Mouse (Mus musculus): ENCODE results near the gene Ccdc62. TPM values are rescaled to one million over a fixed set of nuclear protein-coding genes. Genes with fewer than 3 reads are reported as not detected.

The Ccdc62 gene
- polyA plus RNA-seq, 1 experiment from 2014 or later, result 7.0 TPM

GRCm38 (mm10) chr5:124017941-124018340, 87.5 kb downstream of the Ccdc62 start:
- no peak for ATAC-seq (ENCODE audit: insufficient read depth, low FRiP score, low read depth)
- no peak overlapping the region for H3K9ac ChIP-seq

DNA sequence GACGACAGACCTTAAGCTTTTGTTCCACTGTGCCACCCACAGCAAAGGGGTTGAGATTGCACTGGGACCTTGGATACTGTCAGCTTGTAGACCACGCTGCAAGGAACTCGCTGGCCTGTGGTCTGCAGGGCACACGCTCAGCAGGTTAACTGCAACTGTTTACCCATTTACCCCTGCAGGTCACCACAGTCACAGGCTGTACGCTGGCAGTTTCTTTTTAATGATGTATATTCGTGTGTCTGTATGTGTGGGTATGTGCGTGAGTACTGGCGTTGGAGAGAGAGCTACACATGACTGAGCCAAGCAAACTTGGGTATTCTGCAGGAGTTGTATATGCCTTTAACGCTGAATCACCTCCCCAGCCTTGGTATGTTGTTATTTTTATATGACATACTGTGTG, 88.2 kb downstream of the Ccdc62 start:
- ATAC-seq (ENCODE audit: insufficient read depth, low FRiP score, low read depth), result no peak
- Histone ChIP-seq H3K9ac (no peak overlapping the region), H3K4me3 (replicated peaks) (no peak overlapping the region), H3K4me2 (no peak overlapping the region), H3K27ac (no peak overlapping the region), H3K27me3 (replicated peaks) (no peaks in the 10 kb centered on the region), H3K4me1 (peaks cover 59% of the 10 kb centered on the region), H3K36me3 (no peaks in the 10 kb centered on the region), H3K9me3 (no peaks in the 10 kb centered on the region)
- WGBS, result 81% methylated on average over 9 of the region's 9 CpGs

More at GRCm38 (mm10) chr5:124017941-124018340, 87.5 kb downstream of the Ccdc62 start:
- Histone ChIP-seq H3K9me3 (no peaks in the 10 kb centered on the region), H3K27me3 (replicated peaks) (no peaks in the 10 kb centered on the region), H3K4me2 (no peak overlapping the region), H3K4me1 (peaks cover 62% of the 10 kb centered on the region), H3K36me3 (no peaks in the 10 kb centered on the region), H3K27ac (no peak overlapping the region), H3K4me3 (replicated peaks) (no peak overlapping the region)
- 77% methylated on average over 9 of the region's 9 CpGs for WGBS

Small RNAs within 50 kb of the gene (microRNA-seq; reads per million reads assigned to microRNA genes)
- 0.77 reads per million for gene Mir7032

Other genes starting within 250 kb of the Ccdc62 start
- gene Clip1, start 246.1 kb upstream of the Ccdc62 start, polyA plus RNA-seq (2015; fragmentation: Nextera tagmentation; extraction: Ambion mirVana), result 41.3 and 41.4 TPM in 2 replicates
- gene Zcchc8, start 209.6 kb upstream of the Ccdc62 start, polyA plus RNA-seq (2015; fragmentation: Nextera tagmentation; extraction: Ambion mirVana), result 65.8 and 73.7 TPM in 2 replicates
- 111 and 117 TPM in 2 replicates for gene Rsrc2, start 181.3 kb upstream of the Ccdc62 start, polyA plus RNA-seq (2015; fragmentation: Nextera tagmentation; extraction: Ambion mirVana)
- gene Kntc1, start 181.0 kb upstream of the Ccdc62 start, polyA plus RNA-seq (2015; fragmentation: Nextera tagmentation; extraction: Ambion mirVana), result 22.7 and 24.9 TPM in 2 replicates
- 1.9 and 4.4 TPM in 2 replicates for gene Hcar2, start 65.2 kb upstream of the Ccdc62 start, polyA plus RNA-seq (2015; fragmentation: Nextera tagmentation; extraction: Ambion mirVana)
- 3.8 and 4.6 TPM in 2 replicates for gene Hcar1, start 50.7 kb upstream of the Ccdc62 start, polyA plus RNA-seq (2015; fragmentation: Nextera tagmentation; extraction: Ambion mirVana)
- gene Denr, start 23.5 kb upstream of the Ccdc62 start, polyA plus RNA-seq (2015; fragmentation: Nextera tagmentation; extraction: Ambion mirVana), result 127 and 129 TPM in 2 replicates
- 2.4 and 3.4 TPM in 2 replicates for gene Gm43518, start 3.3 kb upstream of the Ccdc62 start, polyA plus RNA-seq (2015; fragmentation: Nextera tagmentation; extraction: Ambion mirVana)
- 24.0 and 27.0 TPM in 2 replicates for gene Hip1r, start 42.9 kb downstream of the Ccdc62 start, polyA plus RNA-seq (2015; fragmentation: Nextera tagmentation; extraction: Ambion mirVana)
- gene Vps37b, start 101.6 kb downstream of the Ccdc62 start, polyA plus RNA-seq (2015; fragmentation: Nextera tagmentation; extraction: Ambion mirVana), result 36.2 and 37.1 TPM in 2 replicates
- 3.4 TPM in 2 replicates for gene Abcb9, start 165.1 kb downstream of the Ccdc62 start, polyA plus RNA-seq (2015; fragmentation: Nextera tagmentation; extraction: Ambion mirVana)
- 24.2 and 25.7 TPM in 2 replicates for gene Ogfod2, start 181.6 kb downstream of the Ccdc62 start, polyA plus RNA-seq (2015; fragmentation: Nextera tagmentation; extraction: Ambion mirVana)
- gene Arl6ip4, start 185.4 kb downstream of the Ccdc62 start, polyA plus RNA-seq (2015; fragmentation: Nextera tagmentation; extraction: Ambion mirVana), result 101 and 102 TPM in 2 replicates